Mouse (Mus musculus) heart, adult 9 months (tissue): ENCODE data around the gene Ripk4.

Experiments used
- DNase-seq, 2 experiments: peaks; one replicate each; pipeline ENCODE4 v3.0.0; 2022; ENCODE audit warnings: low spot score in 2 of 2

Gene Ripk4

GRCm38 (mm10) chr16:97736562-97736961 is 27.0 kb downstream of the Ripk4 start:
- no peak for DNase-seq

- DNase-seq: no peak
Observed at GRCm38 (mm10) chr16:97734760-97735322, 28.7 kb downstream of the Ripk4 start.

GRCm38 (mm10) chr16:97733599-97733998 is 30.0 kb downstream of the Ripk4 start:
- no peak for DNase-seq

GRCm38 (mm10) chr16:97730321-97730720 is 33.3 kb downstream of the Ripk4 start:
- no peak for DNase-seq

- DNase-seq: no peak
Observed at GRCm38 (mm10) chr16:97726436-97726835, 37.2 kb downstream of the Ripk4 start.

- no peak for DNase-seq
Observed at GRCm38 (mm10) chr16:97720093-97720492, 43.5 kb downstream of the Ripk4 start.

GRCm38 (mm10) chr16:97719392-97719983 is 44.1 kb downstream of the Ripk4 start:
- no peak for DNase-seq

- no peak for DNase-seq
Observed at GRCm38 (mm10) chr16:97716567-97716966, 47.0 kb downstream of the Ripk4 start.

GRCm38 (mm10) chr16:97712129-97712528 is 51.5 kb downstream of the Ripk4 start:
- no peak for DNase-seq

GRCm38 (mm10) chr16:97701871-97702270 is 61.7 kb downstream of the Ripk4 start:
- DNase-seq: peak; percentile 48 to 49

- DNase-seq: no peak
Observed at GRCm38 (mm10) chr16:97697769-97698168, 65.8 kb downstream of the Ripk4 start.

GRCm38 (mm10) chr16:97695709-97696108 is 67.9 kb downstream of the Ripk4 start:
- no peak for DNase-seq
